Mouse (Mus musculus) pancreas, adult 10 weeks (tissue): ENCODE measurements around the gene Drg2. TPM values are rescaled to one million over a fixed set of nuclear protein-coding genes. Genes with fewer than 3 reads are reported as not detected.

Source experiments
- polyA plus RNA-seq: library from polyadenylated mRNA; stranded (reverse); fragments of 350-450 nt; fragmentation: Illumina TruSeq; extraction: RNeasy Lipid Tissue Mini Kit (QIAGEN cat#74804); gene quantifications from one replicate; pipeline ENCODE4 v1.2.3, GENCODE M21; 2015; ENCODE audit warnings: low read depth, low replicate concordance; ENCODE audit not compliant: insufficient read depth

The Drg2 gene
- polyA plus RNA-seq, result 14.7 TPM

GRCm38 (mm10) chr11:60454080-60454744, at the start of gene Drg2:
Gene Drg2, plus strand, starts transcription at chr11:60454591.

GRCm38 (mm10) chr11:60416963-60417716, 37.3 kb upstream of the Drg2 start, which contains the start of gene Gid4:
Gene Gid4, plus strand, starts transcription at chr11:60417145.

GRCm38 (mm10) chr11:60417717-60418472, 36.5 kb upstream of the Drg2 start, which contains the start of gene Atpaf2:
Gene Atpaf2, minus strand, starts transcription at chr11:60418457.

DNA sequence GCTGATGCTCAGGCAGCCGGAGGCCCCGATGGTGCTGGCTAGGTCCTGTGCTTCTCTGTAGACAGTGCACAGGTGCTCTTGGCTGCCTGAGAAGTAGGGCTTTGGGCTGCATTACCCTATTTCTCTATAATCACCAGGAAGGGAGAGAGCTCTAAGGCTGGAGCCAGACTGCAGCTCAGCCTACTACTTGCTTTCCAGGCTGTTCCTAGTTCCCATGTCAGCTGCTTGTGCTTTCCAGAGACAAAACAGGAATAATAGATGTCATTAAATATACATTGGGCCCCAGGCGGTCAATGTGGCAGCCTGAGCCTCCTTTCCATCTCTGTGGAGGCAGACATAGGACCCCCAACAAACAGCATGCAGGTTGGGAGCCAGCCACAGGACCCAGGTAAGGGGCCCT, 14.6 kb downstream of the Drg2 start, which contains the start of gene Myo15:
Gene Myo15 (plus strand): TSS at position 301 of the 400 bp plus-strand sequence.

Other genes starting within 250 kb of the Drg2 start
- 24.9 TPM for gene Srebf1, start 232.0 kb upstream of the Drg2 start, polyA plus RNA-seq
- 13.1 TPM for gene Tom1l2, start 101.7 kb upstream of the Drg2 start, polyA plus RNA-seq
- not detected for gene Drc3, start 101.3 kb upstream of the Drg2 start, polyA plus RNA-seq
- gene Gid4, start 37.4 kb upstream of the Drg2 start, polyA plus RNA-seq, result 7.5 TPM
- 5.6 TPM for gene Atpaf2, start 36.1 kb upstream of the Drg2 start, polyA plus RNA-seq
- gene Myo15, start 14.7 kb downstream of the Drg2 start, polyA plus RNA-seq, result not detected
- 9.5 TPM for gene Alkbh5, start 81.8 kb downstream of the Drg2 start, polyA plus RNA-seq
- gene Llgl1, start 245.1 kb downstream of the Drg2 start, polyA plus RNA-seq, result 5.1 TPM